Mouse (Mus musculus): Measurements from ENCODE around the gene Tmbim4. TPM values are rescaled to one million over a fixed set of nuclear protein-coding genes. Genes with fewer than 3 reads are reported as not detected.

Tmbim4 gene
- total RNA-seq, 4 experiments from 2014 or later = 58.6 to 66.2 (median 62.9) TPM

DNA sequence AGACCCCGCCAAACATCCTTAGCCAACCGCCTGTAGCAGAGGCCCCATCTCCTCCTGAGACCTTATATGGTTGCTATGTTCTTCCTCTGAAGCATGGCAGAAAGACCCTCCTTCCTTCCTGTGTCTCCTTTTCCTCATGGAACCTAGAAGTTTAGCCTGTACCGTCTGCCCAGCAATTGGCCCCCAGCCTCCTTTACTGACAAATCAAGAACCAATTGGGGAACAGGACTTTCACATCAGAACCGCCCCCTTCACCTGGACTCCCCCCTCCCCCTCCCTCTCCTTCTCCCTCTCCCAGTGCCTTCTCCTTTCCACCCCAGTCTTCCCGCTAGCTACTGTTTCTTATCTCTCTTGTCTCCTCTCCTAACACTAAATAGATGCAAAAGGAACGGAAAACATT is 38.1 kb downstream of the Tmbim4 start:
- no peak for DNase-seq (ENCODE audit: low spot score in 2 of 2)

DNA sequence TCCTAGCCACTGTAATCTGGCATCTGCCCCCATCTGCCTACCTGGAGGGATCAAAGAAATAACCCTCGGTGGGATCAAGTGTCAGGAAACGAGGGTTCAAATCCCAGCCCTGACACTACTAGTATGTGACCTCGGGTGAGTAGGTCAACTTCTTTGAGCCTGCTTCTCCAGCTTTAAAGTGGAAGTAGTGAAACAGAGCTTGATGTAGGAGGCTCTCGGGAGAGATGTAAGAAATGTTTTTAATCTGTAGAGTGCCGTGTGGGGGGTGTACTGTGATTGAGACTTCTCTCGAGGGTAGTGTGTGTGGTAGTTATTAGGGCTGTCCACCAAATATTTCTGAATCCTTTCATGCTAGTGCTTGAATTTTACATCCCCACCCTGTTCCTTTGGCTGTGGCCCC is 41.0 kb downstream of the Tmbim4 start:
- no peak for DNase-seq (ENCODE audit: low spot score in 2 of 2)

DNA sequence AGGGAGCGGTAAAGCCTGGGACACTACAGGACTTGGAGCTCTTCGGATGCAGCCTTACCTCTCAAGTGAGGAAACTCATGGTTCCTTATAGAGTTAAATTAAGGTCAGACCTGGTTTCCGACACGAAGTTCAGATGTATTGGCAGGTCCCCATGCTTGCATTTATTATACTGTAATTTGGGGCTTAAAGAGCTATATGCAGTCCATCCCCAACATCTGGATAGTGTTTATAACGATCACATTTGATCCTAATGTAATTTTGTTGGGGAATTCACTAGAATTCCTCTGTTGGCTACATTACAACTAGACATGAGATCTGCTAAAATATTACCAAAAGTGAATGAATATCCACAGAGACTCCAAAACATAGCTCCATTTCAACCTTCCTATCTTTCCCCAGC is 44.3 kb downstream of the Tmbim4 start:
- DNase-seq (ENCODE audit: low spot score in 2 of 2) = no peak

DNA sequence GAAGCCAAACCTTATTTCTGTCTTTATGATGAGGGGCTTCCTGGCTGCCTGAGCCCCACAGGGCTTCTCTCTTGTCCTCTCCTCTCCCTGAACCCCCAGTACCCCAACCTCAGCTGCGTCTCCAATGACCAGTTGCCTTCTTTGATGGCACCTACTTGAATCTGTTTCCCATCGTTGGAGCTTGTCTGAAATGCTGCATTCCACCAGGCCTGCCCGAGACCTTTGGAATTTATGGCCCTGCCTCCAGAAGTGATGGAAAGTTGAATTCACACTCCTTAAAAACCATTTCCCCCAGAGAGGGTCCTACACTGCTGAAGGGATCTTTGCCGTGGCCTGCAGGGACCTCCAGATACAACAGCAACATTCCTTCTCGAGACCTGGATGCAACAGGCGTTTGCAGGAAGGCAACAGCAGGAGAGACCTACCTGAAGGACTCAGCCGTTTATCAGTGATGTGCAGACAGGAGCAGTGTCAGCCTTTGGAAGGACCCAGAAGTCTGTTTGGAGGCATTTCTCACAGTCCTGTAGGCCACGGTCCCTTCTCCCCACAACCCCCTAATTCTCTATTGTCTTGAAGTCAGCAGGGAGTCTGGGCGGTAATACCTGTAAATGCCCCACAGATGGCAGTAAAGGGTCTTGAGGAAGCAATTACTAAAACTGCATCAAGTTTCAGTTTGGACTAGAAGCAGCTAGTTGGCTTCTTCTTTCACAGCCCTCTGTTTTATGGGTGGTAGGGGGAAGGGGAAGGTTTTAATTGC is 45.8 kb downstream of the Tmbim4 start:
- DNase-seq (ENCODE audit: low spot score in 2 of 2) = peak in 1 of 2 experiments; percentile 35

DNA sequence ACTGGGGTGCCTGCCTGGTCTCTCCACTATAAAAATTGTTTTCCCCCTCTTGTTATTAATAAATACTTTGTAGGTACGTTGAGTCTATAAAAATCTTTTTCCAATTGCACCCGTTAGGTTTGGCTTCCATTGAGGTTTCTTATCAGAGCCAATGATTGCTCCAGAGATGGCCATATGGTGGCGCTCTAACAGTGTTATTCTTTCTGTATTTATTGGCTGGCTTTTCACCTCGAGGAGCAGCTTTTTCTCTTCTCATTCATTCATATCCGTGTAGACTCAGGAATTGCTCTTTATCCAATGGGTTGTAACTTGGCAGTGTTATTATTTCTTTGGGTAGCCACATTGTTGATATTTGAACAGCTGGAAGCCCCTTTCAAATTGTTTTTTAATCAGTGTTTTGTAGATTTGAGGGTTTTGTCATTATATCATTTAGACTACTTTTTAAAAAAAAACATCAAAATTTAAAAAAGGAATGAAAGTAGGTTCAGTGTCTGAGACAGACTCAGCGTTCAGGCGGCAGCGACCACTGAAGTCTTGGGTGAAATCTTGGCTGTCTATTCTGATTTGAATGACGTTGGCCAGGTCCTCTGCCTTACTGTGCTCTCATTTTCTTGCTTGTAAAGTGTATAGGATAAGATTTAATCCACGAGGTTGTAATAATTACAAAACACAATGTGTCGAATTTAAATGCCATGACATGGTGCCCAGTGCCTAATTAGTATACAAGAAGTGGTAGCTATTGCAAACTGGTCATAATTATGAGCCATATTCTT is 49.7 kb downstream of the Tmbim4 start:
- no peak for DNase-seq (ENCODE audit: low spot score in 2 of 2)

DNA sequence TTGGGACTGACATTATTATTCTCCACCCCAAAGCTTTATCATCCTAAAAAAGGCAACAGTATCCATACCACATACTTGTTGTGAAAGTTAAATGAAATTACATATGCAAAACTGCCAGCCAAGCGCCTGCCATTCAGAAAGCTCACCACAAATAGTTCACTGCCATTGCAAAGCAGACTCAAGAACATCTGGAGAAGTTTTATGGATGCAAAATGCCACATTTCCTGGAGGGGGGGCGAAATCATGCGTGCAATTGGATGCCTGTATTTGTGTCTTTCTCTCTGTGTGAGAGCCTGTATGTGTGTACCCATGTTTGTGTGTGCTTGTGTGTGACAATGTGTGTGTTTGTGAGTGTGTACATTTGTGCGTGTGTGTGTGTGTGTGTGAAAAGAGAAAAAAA is 50.4 kb downstream of the Tmbim4 start:
- DNase-seq (ENCODE audit: low spot score in 2 of 2) = no peak

DNA sequence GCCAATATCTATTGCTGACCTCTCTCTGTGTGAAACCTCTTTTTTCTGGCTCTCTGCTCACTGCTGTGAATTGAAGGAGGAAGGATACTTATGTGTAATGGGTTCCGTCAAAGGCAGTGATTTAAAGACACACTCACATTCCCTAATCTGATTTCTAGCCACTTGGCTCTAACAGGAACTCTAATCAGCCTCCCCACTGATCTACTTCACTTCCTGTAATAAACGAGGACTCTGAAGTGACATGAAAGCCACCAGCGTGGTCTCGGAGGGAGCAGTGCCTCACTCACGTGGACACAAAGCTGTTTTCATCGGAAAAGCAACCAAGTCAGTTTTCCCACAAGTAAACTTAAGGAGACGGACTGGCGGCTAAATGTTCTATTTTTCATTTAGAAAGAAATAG is 51.4 kb downstream of the Tmbim4 start:
- DNase-seq (ENCODE audit: low spot score in 2 of 2) = no peak

DNA sequence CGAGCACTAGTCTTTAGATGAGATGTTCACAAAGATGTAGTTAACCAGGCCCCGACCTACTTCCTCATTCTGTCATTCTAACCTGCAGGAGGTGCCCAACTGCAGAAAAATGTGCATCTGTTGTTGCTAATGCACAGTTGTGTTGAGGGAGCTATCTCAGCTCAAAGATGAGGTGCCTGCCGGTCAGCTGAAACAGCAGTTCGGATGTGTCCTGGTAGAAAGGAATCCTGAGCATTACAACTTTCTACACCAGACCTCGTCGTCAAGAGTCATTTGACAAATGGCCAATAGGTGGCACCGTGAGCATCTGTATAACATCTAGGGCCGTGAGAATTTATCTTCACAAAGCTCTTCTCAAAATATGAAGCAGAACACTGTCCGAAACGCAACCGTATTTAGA is 55.8 kb downstream of the Tmbim4 start:
- DNase-seq (ENCODE audit: low spot score in 2 of 2) = peak in 1 of 2 experiments; percentile 53

DNA sequence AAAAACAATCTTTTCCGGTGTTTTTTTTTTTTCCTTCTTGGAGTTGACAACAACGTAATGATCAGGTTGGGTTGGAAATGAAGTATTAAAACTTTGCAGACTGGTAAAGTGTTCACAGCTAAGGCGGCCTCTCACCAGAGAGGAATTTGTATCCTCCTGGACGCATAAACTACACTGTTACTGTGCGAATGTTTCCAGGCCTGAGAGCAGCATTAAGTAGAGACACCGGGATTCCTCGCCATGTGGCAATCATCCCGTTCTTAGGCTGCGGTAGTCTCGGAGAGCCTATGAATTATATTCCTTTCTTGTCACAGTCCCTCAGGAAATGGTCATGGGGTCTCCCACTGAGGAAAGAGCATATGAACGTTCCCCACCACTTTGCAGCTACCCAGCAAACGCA is 66.4 kb downstream of the Tmbim4 start:
- no peak for DNase-seq (ENCODE audit: low spot score in 2 of 2)

DNA sequence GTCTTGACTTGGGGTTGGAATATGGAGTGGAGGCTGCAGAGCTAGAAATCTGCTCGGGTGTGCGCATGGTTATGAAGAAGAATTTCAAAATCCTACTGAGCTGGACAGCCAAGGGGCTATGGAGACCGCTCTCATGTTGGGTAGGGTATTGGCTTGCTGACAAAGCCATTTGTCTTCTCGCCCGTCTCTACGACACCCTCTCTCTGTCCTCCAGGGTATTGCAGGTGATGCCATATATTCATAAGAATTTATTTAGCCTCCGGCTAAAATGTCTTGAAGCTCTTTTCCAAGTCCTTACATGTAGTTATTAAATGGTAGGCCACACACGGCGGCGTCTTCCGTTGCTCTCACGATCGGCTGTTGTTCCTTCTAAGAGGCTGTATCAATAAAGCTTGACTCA is 68.6 kb downstream of the Tmbim4 start:
- no peak for DNase-seq (ENCODE audit: low spot score in 2 of 2)

DNA sequence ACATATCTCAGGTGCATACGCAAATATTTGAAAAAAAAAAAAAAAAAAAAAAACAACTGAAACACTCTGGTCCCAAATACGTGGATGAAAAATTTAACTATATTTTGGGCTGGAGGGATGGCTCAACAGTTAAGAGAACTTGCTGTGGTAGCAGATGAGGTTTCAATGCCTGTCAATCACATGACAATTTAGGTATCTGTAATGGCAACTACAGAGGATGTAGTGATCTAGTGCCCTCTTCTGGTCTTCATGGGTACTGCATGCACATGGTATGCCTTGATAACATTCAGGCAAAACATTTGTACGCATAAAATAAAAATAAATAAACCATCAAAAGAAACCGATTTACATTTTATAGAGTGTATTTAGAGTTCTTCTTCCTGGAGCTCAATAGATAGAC is 69.4 kb downstream of the Tmbim4 start:
- peak in 1 of 2 experiments; percentile 23 for DNase-seq (ENCODE audit: low spot score in 2 of 2)

DNA sequence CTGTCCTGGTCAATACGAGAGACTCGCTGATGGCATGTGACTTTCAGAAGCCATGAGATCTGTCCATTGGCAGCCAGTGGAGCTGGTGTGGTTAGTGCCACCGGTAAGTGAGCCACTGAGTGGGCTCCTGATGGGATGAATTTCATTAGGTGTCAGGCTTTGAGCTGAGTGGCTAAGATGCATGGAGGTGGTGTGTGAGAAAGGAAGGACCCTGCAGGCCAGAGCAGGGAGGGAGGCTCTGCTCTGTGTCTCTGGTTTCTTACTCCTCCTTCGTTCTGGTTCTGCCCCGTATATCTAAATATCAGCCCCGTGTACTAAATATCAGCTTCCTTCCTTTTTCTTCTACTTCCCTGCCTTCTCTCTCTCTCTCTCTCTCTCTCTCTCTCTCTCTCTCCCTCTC is 69.9 kb downstream of the Tmbim4 start:
- no peak for DNase-seq (ENCODE audit: low spot score in 2 of 2)

DNA sequence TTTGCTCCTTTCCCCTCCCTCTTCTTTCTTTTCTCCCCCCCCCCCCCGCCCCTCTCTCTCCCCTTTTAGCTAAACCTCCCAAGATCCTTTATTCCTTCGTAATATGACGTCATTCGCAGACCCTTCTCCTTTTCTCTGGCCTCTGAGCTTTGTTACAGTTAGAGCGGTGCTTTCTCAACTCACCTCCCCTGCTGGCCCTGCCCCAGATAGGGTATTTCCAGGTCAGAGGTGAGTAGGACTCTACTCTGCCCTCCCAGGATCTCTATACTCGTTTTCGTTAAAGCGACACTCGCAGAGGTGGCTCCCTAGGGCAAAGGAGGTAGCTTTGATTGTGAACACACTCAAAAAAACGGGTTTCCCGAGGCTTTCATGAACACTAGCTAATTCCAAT is 70.5 kb downstream of the Tmbim4 start:
- DNase-seq (ENCODE audit: low spot score in 2 of 2) = no peak

DNA sequence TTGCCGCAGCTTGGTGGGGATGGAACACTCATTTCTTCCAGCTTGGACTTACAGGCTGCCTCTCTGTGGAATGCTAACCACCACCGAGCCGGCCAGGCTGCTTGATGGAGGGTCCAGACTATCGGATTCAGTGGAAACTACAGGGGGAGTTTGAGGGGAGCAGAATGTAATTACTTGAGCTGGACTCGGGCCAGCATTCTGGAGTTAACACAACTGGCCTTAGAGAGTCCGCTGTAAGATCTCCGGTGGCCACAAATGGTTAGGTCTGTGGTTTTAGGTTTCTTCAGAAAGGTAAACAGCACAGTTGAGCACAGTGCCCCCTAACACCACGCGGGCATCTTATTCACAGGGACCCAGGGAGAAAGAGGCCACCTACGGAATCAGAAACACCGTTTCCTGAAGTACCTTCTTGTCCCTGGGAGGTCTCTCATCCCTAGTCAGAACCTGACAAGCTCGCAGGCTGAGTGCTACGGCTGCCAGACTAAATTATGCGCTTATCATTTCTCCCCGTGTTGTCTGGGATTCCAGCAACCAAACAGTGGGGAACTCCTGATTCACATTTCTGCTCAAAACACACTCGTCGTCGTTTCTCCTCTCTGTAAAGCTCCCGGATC is 71.0 kb downstream of the Tmbim4 start:
- DNase-seq (ENCODE audit: low spot score in 2 of 2) = no peak

DNA sequence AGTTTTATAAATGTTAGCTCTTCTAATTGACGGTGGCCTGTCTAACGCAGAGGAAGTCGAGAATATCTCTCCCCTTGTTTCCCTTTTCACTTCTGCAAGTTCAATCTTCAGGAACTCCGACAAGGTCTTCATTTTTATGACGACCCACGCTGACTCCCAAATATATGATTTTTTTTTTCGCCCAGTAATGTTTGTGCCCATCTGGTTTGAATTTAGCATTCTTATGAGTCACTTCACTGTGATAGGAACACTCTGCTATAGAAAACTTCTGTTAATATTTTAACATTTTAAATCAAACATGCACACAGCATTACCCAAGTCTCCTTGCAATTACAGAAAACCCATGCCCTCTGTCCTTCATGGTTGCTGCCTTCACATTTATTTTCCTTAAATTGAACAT is 71.9 kb downstream of the Tmbim4 start:
- no peak for DNase-seq (ENCODE audit: low spot score in 2 of 2)

Other genes starting within 250 kb of the Tmbim4 start
- 1 to 10 TPM; 4.2 to 6.1 (median 4.6) TPM for gene Helb, start 88.6 kb upstream of the Tmbim4 start, total RNA-seq (2022)
- gene Irak3, start 540 bp downstream of the Tmbim4 start, total RNA-seq (2022) = 1 to 10 TPM; 1.6 to 2.5 (median 1.8) TPM
- gene Llph, start 25.5 kb downstream of the Tmbim4 start, total RNA-seq (2022) = 10 to 100 TPM; 13.9 to 18.5 (median 15.9) TPM

Measured in layer of hippocampus, adult 8-10 months (tissue).